ENCODE assay signal across 16 mouse cellular contexts in genomic region chr10:83711769-83712168, GRCm38 (mm10). TPM values are rescaled to one million over a fixed set of nuclear protein-coding genes. Genes with fewer than 3 reads are reported as not detected.
A peak's percentile ranks its signal among the peaks of the same experiment; 100 is the strongest.
DNase-seq lines count a peak whose midpoint lies in the region; ATAC-seq and TF ChIP-seq lines count a peak whose summit lies in the region.
"Had no signal": no experiment of that assay in that cellular context is flagged by ENCODE, and none has a peak within 500 bp of the region (broad histone marks: within the 10 kb centered on the region; RNA-seq: fewer than 3 reads in every experiment).

No protein-coding gene starts in this region.

- no peak for ATAC-seq in hindbrain, postnatal 0 days
- ATAC-seq in hindbrain, embryonic 16.5 days, result no peak
- ATAC-seq in embryonic facial prominence, embryonic 11.5 days (replicated peaks; ENCODE audit: insufficient number of reproducible peaks, low FRiP score, low TSS enrichment, low read depth), result no peak
- peak; percentile 66; the same call in 1 of the 2 replicates for ATAC-seq in limb, embryonic 13.5 days (ENCODE audit: low FRiP score, low read depth)
- ATAC-seq in erythroid progenitor cell, adult 5-6 weeks (replicated peaks; ENCODE audit: low FRiP score, poor library complexity, severe bottlenecking), result no peak
- ATAC-seq: forebrain, postnatal 0 days; inflammation-experienced regulatory T-cells, adult 6 months had no signal

- no peak for TF ChIP-seq CTCF in hindbrain, postnatal 0 days (IDR thresholded peaks at IDR 0.05; ENCODE audit: low read depth)

- no peaks in the 10 kb centered on the region for H3K9me3 ChIP-seq in hindbrain, postnatal 0 days (ENCODE audit: low read length)
- no peaks in the 10 kb centered on the region for H3K9me3 ChIP-seq in hindbrain, embryonic 16.5 days (ENCODE audit: control insufficient read depth, low read length)
- H3K9me3 ChIP-seq in embryonic facial prominence, embryonic 11.5 days (replicated peaks; ENCODE audit: control insufficient read depth, low read length), result no peaks in the 10 kb centered on the region
- no peaks in the 10 kb centered on the region for H3K9me3 ChIP-seq in limb, embryonic 13.5 days
- H3K9me3 ChIP-seq: lung, embryonic 15.5 days had no signal

- H3K36me3 ChIP-seq in hindbrain, postnatal 0 days (ENCODE audit: insufficient read depth, low read length), result no peaks in the 10 kb centered on the region
- no peaks in the 10 kb centered on the region for H3K36me3 ChIP-seq in hindbrain, embryonic 16.5 days (ENCODE audit: control insufficient read depth, insufficient read depth, low read length)
- H3K36me3 ChIP-seq in embryonic facial prominence, embryonic 11.5 days (replicated peaks; ENCODE audit: control insufficient read depth, insufficient read depth, low read depth, low read length), result no peaks in the 10 kb centered on the region
- H3K36me3 ChIP-seq in limb, embryonic 13.5 days, result no peaks in the 10 kb centered on the region
- H3K36me3 ChIP-seq: lung, embryonic 15.5 days had no signal

- WGBS in hindbrain, postnatal 0 days, result 45% methylated on average over 10 of the region's 10 CpGs
- WGBS in hindbrain, embryonic 16.5 days, result 64% methylated on average over 10 of the region's 10 CpGs
- WGBS in embryonic facial prominence, embryonic 11.5 days, result 44% methylated on average over 10 of the region's 10 CpGs
- 16% methylated on average over 10 of the region's 10 CpGs for WGBS in limb, embryonic 13.5 days

- DNase-seq in embryo, embryonic 11 days, result peak; percentile 33
- DNase-seq in embryo, embryonic 10 days (ENCODE audit: low spot score), result no peak
- DNase-seq in hindbrain, postnatal 0 days (ENCODE audit: low spot score), result peak; percentile 24
- peak; percentile 74 for DNase-seq in embryonic facial prominence, embryonic 11.5 days (ENCODE audit: low spot score)
- no peak for DNase-seq in left cerebral cortex, adult 11 months (ENCODE audit: low spot score)
- DNase-seq: cerebellum, adult 18-20 months; forebrain, postnatal 0 days had no signal

- H3K27ac ChIP-seq in hindbrain, postnatal 0 days, result no peak overlapping the region
- no peak overlapping the region for H3K27ac ChIP-seq in hindbrain, embryonic 16.5 days (ENCODE audit: low read depth, low read length)
- no peak overlapping the region for H3K27ac ChIP-seq in embryonic facial prominence, embryonic 11.5 days (replicated peaks; ENCODE audit: low read depth, low read length)
- H3K27ac ChIP-seq in limb, embryonic 13.5 days, result 0 out of 2 replicates have a peak overlapping the region, but pooled peaks have one; percentile 10
- H3K27ac ChIP-seq: kidney, postnatal 0 days; lung, embryonic 15.5 days had no signal

- no peaks in the 10 kb centered on the region for H3K4me1 ChIP-seq in hindbrain, postnatal 0 days (ENCODE audit: insufficient read depth, low read length)
- H3K4me1 ChIP-seq in hindbrain, embryonic 16.5 days (ENCODE audit: control insufficient read depth, insufficient read depth, low read depth, low read length), result no peaks in the 10 kb centered on the region
- no peaks in the 10 kb centered on the region for H3K4me1 ChIP-seq in embryonic facial prominence, embryonic 11.5 days (ENCODE audit: control insufficient read depth, insufficient read depth, low read length)
- peaks cover 15% of the 10 kb centered on the region for H3K4me1 ChIP-seq in limb, embryonic 13.5 days
- H3K4me1 ChIP-seq: lung, embryonic 15.5 days; megakaryocyte, embryonic 14.5 days had no signal

- no peak overlapping the region for H3K9ac ChIP-seq in hindbrain, postnatal 0 days (replicated peaks; ENCODE audit: low read length)
- no peak overlapping the region for H3K9ac ChIP-seq in hindbrain, embryonic 16.5 days (ENCODE audit: low read depth, low read length)
- no peak overlapping the region for H3K9ac ChIP-seq in embryonic facial prominence, embryonic 11.5 days (replicated peaks; ENCODE audit: low read length)
- H3K9ac ChIP-seq in limb, embryonic 13.5 days, result no peak overlapping the region
- H3K9ac ChIP-seq: forebrain, postnatal 0 days; lung, embryonic 15.5 days had no signal

- no peaks in the 10 kb centered on the region for H3K27me3 ChIP-seq in hindbrain, postnatal 0 days (ENCODE audit: insufficient read depth, low read length)
- no peaks in the 10 kb centered on the region for H3K27me3 ChIP-seq in hindbrain, embryonic 16.5 days (replicated peaks; ENCODE audit: control insufficient read depth, insufficient read depth, low read length)
- no peaks in the 10 kb centered on the region for H3K27me3 ChIP-seq in embryonic facial prominence, embryonic 11.5 days (ENCODE audit: control insufficient read depth, insufficient read depth, low read length)
- H3K27me3 ChIP-seq in limb, embryonic 13.5 days, result no peaks in the 10 kb centered on the region
- H3K27me3 ChIP-seq: lung, embryonic 15.5 days; megakaryocyte, embryonic 14.5 days had no signal

- no peak overlapping the region for H3K4me2 ChIP-seq in hindbrain, postnatal 0 days (ENCODE audit: low read depth, low read length)
- H3K4me2 ChIP-seq in hindbrain, embryonic 16.5 days (ENCODE audit: low read length), result no peak overlapping the region
- no peak overlapping the region for H3K4me2 ChIP-seq in embryonic facial prominence, embryonic 11.5 days (ENCODE audit: low read depth, low read length)
- H3K4me2 ChIP-seq in limb, embryonic 13.5 days (replicated peaks), result no peak overlapping the region
- H3K4me2 ChIP-seq: heart, embryonic 11.5 days; lung, embryonic 15.5 days had no signal

- no peak overlapping the region for H3K4me3 ChIP-seq in hindbrain, postnatal 0 days (ENCODE audit: low read length)
- no peak overlapping the region for H3K4me3 ChIP-seq in hindbrain, embryonic 16.5 days (ENCODE audit: low read length)
- H3K4me3 ChIP-seq in embryonic facial prominence, embryonic 11.5 days (ENCODE audit: low read depth, low read length), result no peak overlapping the region
- H3K4me3 ChIP-seq in limb, embryonic 13.5 days, result no peak overlapping the region
- H3K4me3 ChIP-seq: lung, embryonic 15.5 days; megakaryocyte, embryonic 14.5 days had no signal

RNA-seq across cellular contexts. Expression of gene 1500009L16Rik, which starts 10.9 kb away (rescaled TPM):
- total RNA-seq in hindbrain, postnatal 0 days (2014; rRNA removed), result 31.7 and 37.6 TPM in 2 replicates
- polyA plus RNA-seq in hindbrain, postnatal 0 days (2015; fragmentation: Nextera tagmentation; extraction: Ambion mirVana), result 98.9 and 108 TPM in 2 replicates
- 93.3 and 115 TPM in 2 replicates for polyA plus RNA-seq in hindbrain, embryonic 16.5 days (2015; fragmentation: Nextera tagmentation; extraction: Ambion mirVana)
- polyA plus RNA-seq in embryonic facial prominence, embryonic 11.5 days (2014; fragmentation: Nextera tagmentation; extraction: Ambion mirVana), result 41.7 and 45.3 TPM in 2 replicates
- 41.0 and 45.3 TPM in 2 replicates for polyA plus RNA-seq in limb, embryonic 13.5 days (2015; fragmentation: Nextera tagmentation; extraction: Ambion mirVana)
- total RNA-seq in erythroid progenitor cell, adult 5-6 weeks (2015; ENCODE audit: low replicate concordance), result not detected in 2 replicates
- not detected in 2 replicates for total RNA-seq in erythroid progenitor cell, adult 5-6 weeks (2017; ENCODE audit: low replicate concordance)
- total RNA-seq: liver, adult 2 months had no signal
- polyA plus RNA-seq: liver, adult 2 months had no signal

Comparison
In these comparisons a context has a peak if more than half of its experiments do, and no peak if none do; other contexts are left out.
1. DNase-seq: peak in embryo, embryonic 11 days (single experiment), hindbrain, postnatal 0 days (single experiment) and embryonic facial prominence, embryonic 11.5 days (single experiment); none in embryo, embryonic 10 days (single experiment) and left cerebral cortex, adult 11 months (single experiment).